Mouse (Mus musculus) midbrain, embryonic 16.5 days (tissue): ENCODE results near the gene 4933434E20Rik. TPM values are rescaled to one million over a fixed set of nuclear protein-coding genes. Genes with fewer than 3 reads are reported as not detected.

Source experiments
- ATAC-seq: fragments of 200-750 bp; cut with Nextera tagmentation; 2 replicates; pipeline ENCODE4 v1.8.0; 2017; ENCODE audit warnings: moderate TSS enrichment
- H3K27ac ChIP-seq: fragments of 300-500 bp; sonication (generic); 2 replicates; pipeline ENCODE4 v1.5.1; 2014; ENCODE audit warnings: mild to moderate bottlenecking, low read length, mixed read lengths
- H3K27me3 ChIP-seq: fragments of 300-500 bp; sonication (generic); 2 replicates; pipeline ENCODE4 v1.6.1; 2014; ENCODE audit warnings: low read depth, low read length, mixed read lengths; ENCODE audit not compliant: control insufficient read depth, insufficient read depth
- H3K36me3 ChIP-seq: fragments of 300-500 bp; sonication (generic); 2 replicates; pipeline ENCODE4 v1.6.1; 2014; ENCODE audit warnings: mild to moderate bottlenecking, low read length, moderate library complexity, mixed read lengths; ENCODE audit not compliant: control insufficient read depth, insufficient read depth
- H3K4me1 ChIP-seq: fragments of 300-500 bp; sonication (generic); 2 replicates; pipeline ENCODE4 v1.6.1; 2014; ENCODE audit warnings: mild to moderate bottlenecking, low read length, mixed read lengths; ENCODE audit not compliant: control insufficient read depth, insufficient read depth
- H3K4me2 ChIP-seq: fragments of 300-500 bp; sonication (generic); 2 replicates; pipeline ENCODE4 v1.6.1; 2014; ENCODE audit warnings: mild to moderate bottlenecking, low read length, mixed read lengths
- H3K4me3 ChIP-seq: fragments of 300-500 bp; sonication (generic); 2 replicates; pipeline ENCODE4 v1.5.1; 2014; ENCODE audit warnings: low read depth, mild to moderate bottlenecking, low read length, moderate library complexity, mixed read lengths
- H3K9ac ChIP-seq: fragments of 300-500 bp; sonication (generic); 2 replicates; pipeline ENCODE4 v1.6.1; 2014; ENCODE audit warnings: low read depth, low read length, mixed read lengths
- H3K9me3 ChIP-seq: fragments of 300-500 bp; sonication (generic); replicated peaks from 2 replicates; pipeline ENCODE4 v1.6.1; 2014; ENCODE audit warnings: mild to moderate bottlenecking, low read length, mixed read lengths; ENCODE audit not compliant: control insufficient read depth, poor library complexity, severe bottlenecking
- WGBS: fragments of 180-500 bp; shearing (Covaris S2); extraction: QIAGEN DNeasy Blood & Tissue Kit; methylation state at CpG from one replicate; pipeline ENCODE4 v1.1.7; 2014; 5-methylcytosine and 5-hydroxymethylcytosine counted together
- microRNA counts: library from miRNA; unstranded; fragments of <30 nt; microRNA quantifications from one replicate; lab custom pipeline; 2016
- microRNA-seq: library from miRNA; unstranded; fragments of <30 nt; microRNA quantifications from one replicate; pipeline ENCODE4, GENCODE M21; 2017
- polyA plus RNA-seq: library from polyadenylated mRNA; unstranded; fragments of >200 nt; fragmentation: Nextera tagmentation; extraction: Ambion mirVana; gene quantifications from 2 replicates; pipeline ENCODE4 v1.2.1, GENCODE M21; 2015

The 4933434E20Rik gene
- polyA plus RNA-seq, 1 experiment from 2014 or later, result 224 TPM

DNA sequence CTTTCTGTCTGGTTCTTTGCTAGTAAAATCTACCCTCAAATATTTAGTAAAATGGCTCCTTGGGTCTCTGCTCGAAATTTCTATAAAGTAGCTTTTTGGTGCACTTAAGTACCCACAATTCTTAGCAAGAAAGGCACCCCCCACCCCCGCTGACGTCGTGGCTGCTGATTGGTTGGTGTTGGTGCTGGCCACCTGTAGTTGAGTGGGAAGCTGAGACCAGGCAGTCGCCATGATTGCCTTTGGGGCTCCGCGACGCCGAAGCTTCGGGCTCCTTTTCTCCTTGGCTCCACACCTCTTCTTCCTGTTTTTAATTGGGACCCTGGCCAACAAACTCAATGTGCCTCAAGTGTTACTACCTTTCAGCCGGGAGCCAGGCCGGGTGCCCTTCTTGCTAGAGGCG lies 52.5 kb downstream of the 4933434E20Rik start, which contains the start of gene Nup210l:
Gene Nup210l, plus strand, starts transcription at position 195 of the 400 bp plus-strand sequence.
- Histone ChIP-seq H3K27ac (no peak within 1 kb of the TSS), H3K4me3 (no peak within 1 kb of the TSS), H3K27me3 (no peaks in the 10 kb centered on the region), H3K36me3 (0 out of 2 replicates have a peak, but pooled peaks cover 4% of the 10 kb centered on the region), H3K4me2 (no peak within 1 kb of the TSS), H3K9ac (no peak within 1 kb of the TSS), H3K9me3 (no peaks in the 10 kb centered on the region), H3K4me1 (no peaks in the 10 kb centered on the region)
- 87% methylated on average over 13 of the region's 13 CpGs for WGBS
- ATAC-seq, result no peak

DNA sequence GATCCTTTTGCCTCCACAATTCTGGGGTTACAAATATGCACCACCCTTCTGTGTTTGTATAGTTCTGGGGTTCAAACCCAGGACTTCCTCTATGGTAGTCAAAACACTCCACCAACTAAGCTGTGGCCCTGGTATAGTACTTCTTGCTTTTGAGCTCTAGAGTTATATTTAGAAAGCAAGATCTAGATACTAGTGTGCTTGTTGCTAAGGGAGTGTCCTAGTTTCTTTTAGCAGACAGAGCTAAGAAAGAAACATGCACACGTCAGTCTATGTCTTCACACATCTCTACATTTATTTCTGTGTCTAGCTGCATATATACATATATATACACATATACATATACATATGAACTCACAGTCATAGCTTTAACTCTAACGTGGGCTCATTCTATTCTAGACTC lies 60.3 kb downstream of the 4933434E20Rik start:
- H3K4me2 ChIP-seq, result no peak overlapping the region
- H3K27ac ChIP-seq, result no peak overlapping the region
- H3K4me1 ChIP-seq, result no peaks in the 10 kb centered on the region
- H3K36me3 ChIP-seq, result no peaks in the 10 kb centered on the region
- no peaks in the 10 kb centered on the region for H3K27me3 ChIP-seq
- WGBS, result 80% methylated on average over 2 of the region's 2 CpGs
- no peak overlapping the region for H3K9ac ChIP-seq
- H3K9me3 ChIP-seq, result no peaks in the 10 kb centered on the region
- no peak overlapping the region for H3K4me3 ChIP-seq
- no peak for ATAC-seq

DNA sequence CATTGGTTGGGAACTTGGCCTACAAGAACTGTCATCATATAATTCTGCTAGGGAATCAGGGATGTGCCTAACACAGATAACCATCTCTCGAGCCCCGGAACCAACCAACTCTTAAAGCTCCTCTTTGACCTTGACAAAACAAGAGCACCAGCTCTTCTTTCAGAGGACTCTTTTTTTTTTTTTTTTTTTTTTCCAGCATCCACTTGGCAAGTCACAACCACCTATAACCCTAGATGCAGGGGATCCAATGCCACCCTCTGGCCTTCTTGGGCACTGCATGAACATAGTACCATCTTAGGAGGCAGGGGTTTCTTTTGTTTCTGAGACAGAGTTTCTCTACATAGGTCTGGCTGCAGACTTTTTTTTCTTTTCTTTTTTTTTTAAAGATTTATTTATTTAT lies 62.9 kb downstream of the 4933434E20Rik start:
- Histone ChIP-seq H3K9ac (no peak overlapping the region), H3K27ac (no peak overlapping the region), H3K4me3 (no peak overlapping the region), H3K27me3 (no peaks in the 10 kb centered on the region), H3K4me1 (no peaks in the 10 kb centered on the region), H3K36me3 (no peaks in the 10 kb centered on the region), H3K9me3 (no peaks in the 10 kb centered on the region), H3K4me2 (no peak overlapping the region)
- ATAC-seq, result no peak
- WGBS, result 91% methylated on average over 2 of the region's 2 CpGs

DNA sequence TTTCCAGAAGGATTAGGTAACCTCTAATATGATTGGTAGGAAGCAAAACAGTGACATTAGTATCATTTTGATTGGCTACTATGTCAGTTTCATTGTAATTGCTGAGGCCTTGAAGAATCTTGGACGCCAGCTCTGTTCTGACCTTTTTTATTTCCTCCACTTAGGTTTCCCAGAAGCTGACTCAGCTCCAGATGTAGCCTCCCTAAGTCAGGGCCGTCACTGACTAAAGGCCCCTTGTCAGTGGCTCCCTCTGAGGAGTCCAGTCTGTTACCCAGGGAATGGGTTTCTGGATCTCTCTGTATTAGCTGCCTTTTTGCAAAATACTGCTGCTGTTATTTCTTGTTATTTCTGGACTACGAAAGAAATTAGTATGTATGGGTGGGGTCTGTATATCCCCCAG lies 64.1 kb downstream of the 4933434E20Rik start:
- Histone ChIP-seq H3K4me2 (no peak overlapping the region), H3K27ac (no peak overlapping the region), H3K4me1 (no peaks in the 10 kb centered on the region), H3K9me3 (no peaks in the 10 kb centered on the region), H3K9ac (no peak overlapping the region), H3K27me3 (no peaks in the 10 kb centered on the region), H3K4me3 (no peak overlapping the region), H3K36me3 (no peaks in the 10 kb centered on the region)
- 87% methylated on average over 3 of the region's 3 CpGs for WGBS
- ATAC-seq, result no peak

MicroRNA genes within 50 kb of the gene (microRNA counts, 519-probe panel; counts per million panel counts)
- 2,867 counts per million, percentile 84 among the panel's probes with 10 or more counts for microRNA mmu-miR-190b (lab: Ali Mortazavi, UCI)

Small RNA genes within 50 kb of the gene (microRNA-seq; reads per million reads assigned to microRNA genes)
- gene Mir190b, result 18.6 reads per million, percentile 36 among the genes with 10 or more reads in this experiment
- gene Mir7669, result 1.0 reads per million

Other genes with a start within 250 kb of the 4933434E20Rik start
- gene She, start 220.3 kb upstream of the 4933434E20Rik start, polyA plus RNA-seq, result 1.3 and 1.4 TPM in 2 replicates
- 0.75 and 0.78 TPM in 2 replicates for gene Il6ra, start 138.4 kb upstream of the 4933434E20Rik start, polyA plus RNA-seq
- gene Atp8b2, start 88.1 kb upstream of the 4933434E20Rik start, polyA plus RNA-seq, result 12.5 and 13.9 TPM in 2 replicates
- 114 TPM in 2 replicates for gene Hax1, start 52.9 kb upstream of the 4933434E20Rik start, polyA plus RNA-seq
- gene Ubap2l, start 992 bp downstream of the 4933434E20Rik start, polyA plus RNA-seq, result 120 and 132 TPM in 2 replicates
- gene Tpm3, start 21.0 kb downstream of the 4933434E20Rik start, polyA plus RNA-seq, result 377 and 415 TPM in 2 replicates
- 0.16 and 0.35 TPM in 2 replicates for gene Nup210l, start 52.5 kb downstream of the 4933434E20Rik start, polyA plus RNA-seq
- 691 and 714 TPM in 2 replicates for gene Rps27, start 162.0 kb downstream of the 4933434E20Rik start, polyA plus RNA-seq
- gene Rab13, start 162.1 kb downstream of the 4933434E20Rik start, polyA plus RNA-seq, result 19.6 and 22.4 TPM in 2 replicates
- 87.6 and 100 TPM in 2 replicates for gene Jtb, start 180.0 kb downstream of the 4933434E20Rik start, polyA plus RNA-seq
- gene Creb3l4, start 191.9 kb downstream of the 4933434E20Rik start, polyA plus RNA-seq, result 1.1 and 2.2 TPM in 2 replicates
- 43.0 and 46.8 TPM in 2 replicates for gene Slc39a1, start 196.5 kb downstream of the 4933434E20Rik start, polyA plus RNA-seq
- 21.5 and 24.6 TPM in 2 replicates for gene Crtc2, start 202.5 kb downstream of the 4933434E20Rik start, polyA plus RNA-seq
- gene Dennd4b, start 213.5 kb downstream of the 4933434E20Rik start, polyA plus RNA-seq, result 7.8 and 8.5 TPM in 2 replicates
- gene Gatad2b, start 241.5 kb downstream of the 4933434E20Rik start, polyA plus RNA-seq, result 10.9 and 12.0 TPM in 2 replicates